In genomic region chr7:82478861-82479755, GRCm38 (mm10) we compare ENCODE assay signal across 9 mouse cellular contexts.
DNase-seq lines count a peak whose midpoint lies in the region; ATAC-seq and TF ChIP-seq lines count a peak whose summit lies in the region.
"Had no signal": no experiment of that assay in that cellular context is flagged by ENCODE, and none has a peak within 500 bp of the region (broad histone marks: within the 10 kb centered on the region; RNA-seq: fewer than 3 reads in every experiment).

No protein-coding gene starts in this region.

- H3K27me3 ChIP-seq in hindbrain, embryonic 16.5 days (replicated peaks; ENCODE audit: control insufficient read depth, insufficient read depth, low read length): no peaks in the 10 kb centered on the region
- no peaks in the 10 kb centered on the region for H3K27me3 ChIP-seq in hindbrain, embryonic 14.5 days (ENCODE audit: control insufficient read depth, insufficient read depth, low read length)
- H3K27me3 ChIP-seq in Patski: no peaks in the 10 kb centered on the region
- no peaks in the 10 kb centered on the region for H3K27me3 ChIP-seq in thymus, adult 2 months (ENCODE audit: control insufficient read depth, insufficient read depth, low read length)
- H3K27me3 ChIP-seq: megakaryocyte, embryonic 14.5 days had no signal

- POLR2A ChIA-PET in Patski (lab: Charles Lee): no interaction called here

- H3K36me3 ChIP-seq in hindbrain, embryonic 16.5 days (ENCODE audit: control insufficient read depth, insufficient read depth, low read length): no peaks in the 10 kb centered on the region
- no peaks in the 10 kb centered on the region for H3K36me3 ChIP-seq in hindbrain, embryonic 14.5 days (replicated peaks; ENCODE audit: control insufficient read depth, insufficient read depth)
- H3K36me3 ChIP-seq in thymus, adult 2 months (ENCODE audit: control insufficient read depth, insufficient read depth, low read length): no peaks in the 10 kb centered on the region

- CTCF ChIA-PET in Patski (lab: Charles Lee): interaction anchor here (0.6 to 1.0 kb wide), 2 partner anchors 15 to 44 kb away, joined by 3 to 6 read pairs; no protein-coding TSS in a partner anchor

- TF ChIP-seq CTCF in Patski (IDR thresholded peaks at IDR 0.05): no peak
- no peak for TF ChIP-seq CTCF in thymus, adult 2 months (IDR thresholded peaks at IDR 0.05; ENCODE audit: borderline replicate concordance, control insufficient read depth, extremely low read depth, insufficient read depth, low read length, poor library complexity)

- in situ Hi-C loops in Patski (cut with MboI; ENCODE audit: low pct_unique_long_range_greater_than_20kb): no loop called here

- no peaks in the 10 kb centered on the region for H3K9me3 ChIP-seq in hindbrain, embryonic 16.5 days (ENCODE audit: control insufficient read depth, low read length)
- no peaks in the 10 kb centered on the region for H3K9me3 ChIP-seq in hindbrain, embryonic 14.5 days (ENCODE audit: control insufficient read depth, low read length)

- WGBS in hindbrain, embryonic 16.5 days: 68% methylated on average over 10 of the region's 10 CpGs
- WGBS in hindbrain, embryonic 14.5 days: 73% methylated on average over 10 of the region's 10 CpGs
- 85% methylated on average over 10 of the region's 10 CpGs for WGBS in thymus, adult 2 months

- H3K9ac ChIP-seq in hindbrain, embryonic 16.5 days (ENCODE audit: low read depth, low read length): no peak overlapping the region
- no peak overlapping the region for H3K9ac ChIP-seq in hindbrain, embryonic 14.5 days

- no peak for TF ChIP-seq POLR2A in thymus, adult 2 months (IDR thresholded peaks at IDR 0.05; ENCODE audit: control insufficient read depth, extremely low read depth, insufficient read depth, low read length, poor library complexity)

- ATAC-seq in hindbrain, embryonic 16.5 days: peak; percentile 30; the same call in 1 of the 2 replicates
- no peak for ATAC-seq in hindbrain, embryonic 14.5 days (ENCODE audit: low FRiP score)
- ATAC-seq in Patski: peak; percentile 82
- ATAC-seq in erythroblast, adult 5-6 weeks (replicated peaks; ENCODE audit: low FRiP score, poor library complexity, severe bottlenecking): no peak

- no peak overlapping the region for H3K4me2 ChIP-seq in hindbrain, embryonic 16.5 days (ENCODE audit: low read length)
- H3K4me2 ChIP-seq in hindbrain, embryonic 14.5 days (replicated peaks): no peak overlapping the region

- DNase-seq in hindbrain, embryonic 14.5 days (ENCODE audit: low spot score): no peak
- DNase-seq in Patski (ENCODE audit: low read depth, low spot score): peak; percentile 69
- peak; percentile 33 for DNase-seq in fibroblast of lung, adult 2 months (ENCODE audit: low read depth)
- DNase-seq in kidney, adult 9 months: peak; percentile 54
- DNase-seq in layer of hippocampus, adult 9-10 months (ENCODE audit: low spot score): no peak
- no peak for DNase-seq in thymus, adult 2 months

- H3K4me3 ChIP-seq in hindbrain, embryonic 16.5 days (ENCODE audit: low read length): no peak overlapping the region
- H3K4me3 ChIP-seq in hindbrain, embryonic 14.5 days (replicated peaks; ENCODE audit: low read length): no peak overlapping the region
- H3K4me3 ChIP-seq in thymus, adult 2 months (ENCODE audit: control insufficient read depth, insufficient read depth, low read length): no peak overlapping the region
- H3K4me3 ChIP-seq: megakaryocyte, embryonic 14.5 days had no signal

- H3K27ac ChIP-seq in hindbrain, embryonic 16.5 days (ENCODE audit: low read depth, low read length): no peak overlapping the region
- H3K27ac ChIP-seq in hindbrain, embryonic 14.5 days: no peak overlapping the region
- no peak overlapping the region for H3K27ac ChIP-seq in thymus, adult 2 months (ENCODE audit: control insufficient read depth, insufficient read depth, low read length)

- no peaks in the 10 kb centered on the region for H3K4me1 ChIP-seq in hindbrain, embryonic 16.5 days (ENCODE audit: control insufficient read depth, insufficient read depth, low read depth, low read length)
- no peaks in the 10 kb centered on the region for H3K4me1 ChIP-seq in hindbrain, embryonic 14.5 days (replicated peaks; ENCODE audit: control insufficient read depth, insufficient read depth, low read length)
- no peaks in the 10 kb centered on the region for H3K4me1 ChIP-seq in thymus, adult 2 months (replicated peaks; ENCODE audit: control insufficient read depth, insufficient read depth, low read length)
- H3K4me1 ChIP-seq: megakaryocyte, embryonic 14.5 days had no signal

Comparison
In these comparisons a context has a peak if more than half of its experiments do, and no peak if none do; other contexts are left out.
1. ATAC-seq: peak in hindbrain, embryonic 16.5 days (single experiment) and Patski (single experiment); none in hindbrain, embryonic 14.5 days (single experiment) and erythroblast, adult 5-6 weeks (single experiment).
2. DNase-seq: peak in Patski (single experiment), fibroblast of lung, adult 2 months (single experiment) and kidney, adult 9 months (single experiment); none in hindbrain, embryonic 14.5 days (single experiment), layer of hippocampus, adult 9-10 months (single experiment) and thymus, adult 2 months (single experiment).